Mouse (Mus musculus): ENCODE measurements at regions not wholly inside any gene's neighbourhood (a gene's known extent, or its start where the extent isn't known, plus 50 kb on each side); places are given as distances from the start of the nearest gene placed in this dataset.

- no peaks in the 10 kb centered on the region for H3K9me3 ChIP-seq (ENCODE audit: control insufficient read depth, low read length)
- 70% methylated on average over 1 of the region's 1 CpGs for WGBS
- no peak overlapping the region for H3K4me2 ChIP-seq (replicated peaks; ENCODE audit: low read depth, low read length)
- DNase-seq (ENCODE audit: low spot score) = no peak
- H3K27ac ChIP-seq (ENCODE audit: low read depth, low read length) = no peak overlapping the region
- H3K4me1 ChIP-seq (replicated peaks; ENCODE audit: control insufficient read depth, insufficient read depth, low read length) = no peaks in the 10 kb centered on the region
- H3K9ac ChIP-seq (ENCODE audit: low read depth, low read length) = no peak overlapping the region
- no peaks in the 10 kb centered on the region for H3K27me3 ChIP-seq (ENCODE audit: control insufficient read depth, insufficient read depth, low read length)
- no peaks in the 10 kb centered on the region for H3K36me3 ChIP-seq (ENCODE audit: control insufficient read depth, insufficient read depth, low read length)
- no peak for ATAC-seq (ENCODE audit: low FRiP score)
- H3K4me3 ChIP-seq (ENCODE audit: low read depth, low read length) = no peak overlapping the region
These were observed 1008.2 kb downstream of the Sis start for GRCm38 (mm10) chr3:71959441-71959840.

- Histone ChIP-seq H3K27ac (ENCODE audit: low read depth, low read length) (no peak overlapping the region), H3K9me3 (ENCODE audit: control insufficient read depth, low read length) (no peaks in the 10 kb centered on the region), H3K36me3 (ENCODE audit: control insufficient read depth, insufficient read depth, low read length) (no peaks in the 10 kb centered on the region), H3K4me1 (replicated peaks; ENCODE audit: control insufficient read depth, insufficient read depth, low read length) (no peaks in the 10 kb centered on the region), H3K27me3 (ENCODE audit: control insufficient read depth, insufficient read depth, low read length) (no peaks in the 10 kb centered on the region), H3K9ac (ENCODE audit: low read depth, low read length) (no peak overlapping the region), H3K4me3 (ENCODE audit: low read depth, low read length) (no peak overlapping the region), H3K4me2 (replicated peaks; ENCODE audit: low read depth, low read length) (no peak overlapping the region)
- WGBS = 72% methylated on average over 3 of the region's 3 CpGs
- DNase-seq (ENCODE audit: low spot score) = no peak
- no peak for ATAC-seq (ENCODE audit: low FRiP score)
These were observed 1047.8 kb downstream of the Sis start for GRCm38 (mm10) chr3:71919865-71920264.

GRCm38 (mm10) chr3:71913783-71914182, 1053.9 kb downstream of the Sis start:
- Histone ChIP-seq H3K9me3 (ENCODE audit: control insufficient read depth, low read length) (no peaks in the 10 kb centered on the region), H3K4me2 (replicated peaks; ENCODE audit: low read depth, low read length) (no peak overlapping the region), H3K27me3 (ENCODE audit: control insufficient read depth, insufficient read depth, low read length) (no peaks in the 10 kb centered on the region), H3K9ac (ENCODE audit: low read depth, low read length) (no peak overlapping the region), H3K36me3 (ENCODE audit: control insufficient read depth, insufficient read depth, low read length) (no peaks in the 10 kb centered on the region), H3K4me3 (ENCODE audit: low read depth, low read length) (no peak overlapping the region), H3K4me1 (replicated peaks; ENCODE audit: control insufficient read depth, insufficient read depth, low read length) (no peaks in the 10 kb centered on the region), H3K27ac (ENCODE audit: low read depth, low read length) (no peak overlapping the region)
- ATAC-seq (ENCODE audit: low FRiP score) (no peak), DNase-seq (ENCODE audit: low spot score) (no peak)
- WGBS = 88% methylated on average over 2 of the region's 2 CpGs

- Histone ChIP-seq H3K36me3 (ENCODE audit: control insufficient read depth, insufficient read depth, low read length) (no peaks in the 10 kb centered on the region), H3K4me3 (ENCODE audit: low read depth, low read length) (no peak overlapping the region), H3K9ac (ENCODE audit: low read depth, low read length) (no peak overlapping the region), H3K4me1 (replicated peaks; ENCODE audit: control insufficient read depth, insufficient read depth, low read length) (no peaks in the 10 kb centered on the region), H3K4me2 (replicated peaks; ENCODE audit: low read depth, low read length) (no peak overlapping the region), H3K27me3 (ENCODE audit: control insufficient read depth, insufficient read depth, low read length) (no peaks in the 10 kb centered on the region), H3K27ac (ENCODE audit: low read depth, low read length) (no peak overlapping the region), H3K9me3 (ENCODE audit: control insufficient read depth, low read length) (no peaks in the 10 kb centered on the region)
- DNase-seq (ENCODE audit: low spot score) (peak; percentile 25), ATAC-seq (ENCODE audit: low FRiP score) (peak; percentile 63; the same call in 1 of the 2 replicates)
- WGBS = 16% methylated on average over 4 of the region's 4 CpGs
These were observed 1058.4 kb downstream of the Sis start for GRCm38 (mm10) chr3:71909242-71909641.

GRCm38 (mm10) chr3:71864670-71865069, 1103.0 kb downstream of the Sis start:
- no peak overlapping the region for H3K4me2 ChIP-seq (replicated peaks; ENCODE audit: low read depth, low read length)
- H3K9ac ChIP-seq (ENCODE audit: low read depth, low read length) = no peak overlapping the region
- no peaks in the 10 kb centered on the region for H3K4me1 ChIP-seq (replicated peaks; ENCODE audit: control insufficient read depth, insufficient read depth, low read length)
- H3K27me3 ChIP-seq (ENCODE audit: control insufficient read depth, insufficient read depth, low read length) = no peaks in the 10 kb centered on the region
- H3K9me3 ChIP-seq (ENCODE audit: control insufficient read depth, low read length) = no peaks in the 10 kb centered on the region
- no peaks in the 10 kb centered on the region for H3K36me3 ChIP-seq (ENCODE audit: control insufficient read depth, insufficient read depth, low read length)
- no peak overlapping the region for H3K4me3 ChIP-seq (ENCODE audit: low read depth, low read length)
- DNase-seq (ENCODE audit: low spot score) = no peak
- WGBS = 65% methylated on average over 2 of the region's 2 CpGs
- no peak for ATAC-seq (ENCODE audit: low FRiP score)
- no peak overlapping the region for H3K27ac ChIP-seq (ENCODE audit: low read depth, low read length)

DNA sequence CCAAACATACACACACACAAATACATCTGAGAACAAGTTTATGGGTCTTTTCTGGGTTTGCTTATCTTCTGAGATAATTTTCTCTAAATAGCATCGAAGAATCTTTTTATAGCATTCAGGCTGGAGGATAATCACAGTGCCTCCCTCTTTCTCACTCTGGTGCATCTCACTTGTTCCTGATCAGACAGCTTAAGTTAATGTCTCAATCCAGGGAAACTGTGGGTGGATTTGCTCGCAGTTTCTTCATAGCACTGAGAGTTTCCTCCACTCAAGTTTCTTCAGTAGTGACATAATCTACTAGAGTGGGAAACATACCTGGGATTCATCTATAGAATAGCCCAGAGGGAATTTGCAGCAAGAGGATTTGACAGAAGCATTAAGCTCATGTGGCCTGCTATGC, 1131.6 kb downstream of the Sis start:
- H3K36me3 ChIP-seq (ENCODE audit: control insufficient read depth, insufficient read depth, low read length) = no peaks in the 10 kb centered on the region
- H3K4me3 ChIP-seq (ENCODE audit: low read depth, low read length) = no peak overlapping the region
- no peak overlapping the region for H3K27ac ChIP-seq (ENCODE audit: low read depth, low read length)
- no peak for DNase-seq (ENCODE audit: low spot score)
- no peak overlapping the region for H3K9ac ChIP-seq (ENCODE audit: low read depth, low read length)
- no peaks in the 10 kb centered on the region for H3K9me3 ChIP-seq (ENCODE audit: control insufficient read depth, low read length)
- H3K27me3 ChIP-seq (ENCODE audit: control insufficient read depth, insufficient read depth, low read length) = no peaks in the 10 kb centered on the region
- no peak for ATAC-seq (ENCODE audit: low FRiP score)
- no peaks in the 10 kb centered on the region for H3K4me1 ChIP-seq (replicated peaks; ENCODE audit: control insufficient read depth, insufficient read depth, low read length)
- no peak overlapping the region for H3K4me2 ChIP-seq (replicated peaks; ENCODE audit: low read depth, low read length)
- WGBS = 88% methylated on average over 2 of the region's 2 CpGs

Data from hindbrain, embryonic 11.5 days (tissue).